ENCODE assay signal across 8 mouse cellular contexts in genomic region chr9:95858027-95858570, GRCm38 (mm10). TPM values are rescaled to one million over a fixed set of nuclear protein-coding genes. Genes with fewer than 3 reads are reported as not detected.
DNase-seq lines count a peak whose midpoint lies in the region; ATAC-seq and TF ChIP-seq lines count a peak whose summit lies in the region.

No protein-coding gene starts in this region.

- DNase-seq in kidney, adult 2 months: peak; percentile 51
- DNase-seq in kidney, adult 18-20 months: no peak
- peak; percentile 16 for DNase-seq in adrenal gland, postnatal 25 days
- DNase-seq in kidney, postnatal 10 days: peak; percentile 61
- DNase-seq in mesoderm, embryonic 11.5 days (ENCODE audit: low read depth, low spot score): peak; percentile 72
- peak; percentile 64 for DNase-seq in thymus, postnatal 0 days (ENCODE audit: low spot score)
- no peak for DNase-seq in left cerebral cortex, adult 11 months (ENCODE audit: low spot score)

- peaks cover 9% of the 10 kb centered on the region; the same call in 1 of the 2 replicates for H3K4me1 ChIP-seq in kidney, adult 2 months (ENCODE audit: control insufficient read depth, insufficient read depth, low read length)
- 0 out of 2 replicates have a peak, but pooled peaks cover 4% of the 10 kb centered on the region for H3K4me1 ChIP-seq in forebrain, embryonic 13.5 days

- no peaks in the 10 kb centered on the region for H3K9me3 ChIP-seq in forebrain, embryonic 13.5 days (replicated peaks)

- no peak overlapping the region for H3K27ac ChIP-seq in kidney, adult 2 months (ENCODE audit: insufficient read depth, low read depth, low read length)
- peak overlapping the region; percentile 64 for H3K27ac ChIP-seq in forebrain, embryonic 13.5 days

- H3K27me3 ChIP-seq in kidney, adult 2 months (replicated peaks; ENCODE audit: control insufficient read depth, insufficient read depth, low read length): no peaks in the 10 kb centered on the region
- no peaks in the 10 kb centered on the region for H3K27me3 ChIP-seq in forebrain, embryonic 13.5 days

- peak overlapping the region; percentile 71 for H3K4me2 ChIP-seq in forebrain, embryonic 13.5 days

- TF ChIP-seq POLR2A in kidney, adult 2 months (IDR thresholded peaks at IDR 0.05; ENCODE audit: low read depth, low read length): no peak

- 0% methylated on average over 31 of the region's 31 CpGs for WGBS in kidney, adult 2 months
- under 1% methylated on average over 31 of the region's 31 CpGs for WGBS in forebrain, embryonic 13.5 days

- peak overlapping the region; percentile 80 for H3K9ac ChIP-seq in forebrain, embryonic 13.5 days

- H3K36me3 ChIP-seq in kidney, adult 2 months (ENCODE audit: control insufficient read depth, insufficient read depth, low read length): no peaks in the 10 kb centered on the region
- peaks cover 5% of the 10 kb centered on the region; the same call in 1 of the 2 replicates for H3K36me3 ChIP-seq in forebrain, embryonic 13.5 days (ENCODE audit: poor library complexity, severe bottlenecking)

- TF ChIP-seq CTCF in kidney, adult 2 months (conservative IDR thresholded peaks at IDR 0.05; ENCODE audit: insufficient read depth, insufficient read length, low read depth, low read length): no peak

- peak overlapping the region; percentile 73 for H3K4me3 ChIP-seq in kidney, adult 2 months (ENCODE audit: insufficient read depth, low read depth, low read length)
- H3K4me3 ChIP-seq in forebrain, embryonic 13.5 days: peak overlapping the region; percentile 86

- ATAC-seq in forebrain, embryonic 13.5 days: peak; percentile 14

RNA-seq across cellular contexts. Expression of gene Atr, which starts 0.7 kb away (rescaled TPM):
- polyA plus RNA-seq in kidney, adult 2 months (2012; rRNA removed): 2.7 and 2.8 TPM in 2 replicates
- total RNA-seq in adrenal gland, postnatal 25 days (2021): 17.7 and 22.3 TPM in 2 replicates
- 17.4 and 20.4 TPM in 2 replicates for polyA plus RNA-seq in forebrain, embryonic 13.5 days (2015; fragmentation: Nextera tagmentation; extraction: Ambion mirVana)
- polyA plus RNA-seq in thymus, postnatal 0 days (2015; fragmentation: Nextera tagmentation; extraction: Ambion mirVana): 8.6 and 11.6 TPM in 2 replicates

RNA-seq across cellular contexts. Expression of gene Pls1, which starts 13.0 kb away (rescaled TPM):
- polyA plus RNA-seq in kidney, adult 2 months (2012; rRNA removed): 12.0 and 21.6 TPM in 2 replicates
- 6.9 and 9.0 TPM in 2 replicates for total RNA-seq in adrenal gland, postnatal 25 days (2021)
- polyA plus RNA-seq in forebrain, embryonic 13.5 days (2015; fragmentation: Nextera tagmentation; extraction: Ambion mirVana): 3.2 and 3.4 TPM in 2 replicates
- polyA plus RNA-seq in thymus, postnatal 0 days (2015; fragmentation: Nextera tagmentation; extraction: Ambion mirVana): 12.6 and 12.9 TPM in 2 replicates

Comparison
In these comparisons a context has a peak if more than half of its experiments do, and no peak if none do; other contexts are left out.
1. DNase-seq: peak in kidney, adult 2 months (single experiment), adrenal gland, postnatal 25 days (single experiment), kidney, postnatal 10 days (single experiment), mesoderm, embryonic 11.5 days (single experiment) and thymus, postnatal 0 days (single experiment); none in kidney, adult 18-20 months (single experiment) and left cerebral cortex, adult 11 months (single experiment).